Mouse (Mus musculus) heart, embryonic 16.5 days (tissue): ENCODE data around the gene Tecpr2. TPM values are rescaled to one million over a fixed set of nuclear protein-coding genes. Genes with fewer than 3 reads are reported as not detected.

ENCODE experiments used
- polyA plus RNA-seq: library from polyadenylated mRNA; unstranded; fragments of >200 nt; fragmentation: Nextera tagmentation; extraction: Ambion mirVana; gene quantifications from 2 replicates; pipeline ENCODE4 v1.2.1, GENCODE M21; 2015

Gene Tecpr2
- polyA plus RNA-seq, 1 experiment from 2014 or later = 2.2 TPM

Other genes with a start within 250 kb of the Tecpr2 start
- not detected in 2 replicates for gene 1700001K19Rik, start 206.6 kb upstream of the Tecpr2 start, polyA plus RNA-seq
- gene Hsp90aa1, start 186.5 kb upstream of the Tecpr2 start, polyA plus RNA-seq = 622 and 694 TPM in 2 replicates
- 15.8 and 18.0 TPM in 2 replicates for gene Wdr20, start 151.3 kb upstream of the Tecpr2 start, polyA plus RNA-seq
- 3.9 and 4.2 TPM in 2 replicates for gene Mok, start 48.3 kb upstream of the Tecpr2 start, polyA plus RNA-seq
- 4.9 and 5.1 TPM in 2 replicates for gene Zfp839, start 39.0 kb upstream of the Tecpr2 start, polyA plus RNA-seq
- gene Cinp, start 119 bp upstream of the Tecpr2 start, polyA plus RNA-seq = 63.1 and 64.7 TPM in 2 replicates
- gene Ankrd9, start 89.8 kb downstream of the Tecpr2 start, polyA plus RNA-seq = 19.3 and 22.0 TPM in 2 replicates
- gene Rcor1, start 150.1 kb downstream of the Tecpr2 start, polyA plus RNA-seq = 6.4 and 6.5 TPM in 2 replicates